ENCODE assay signal across 12 mouse cellular contexts in the genomic region with DNA sequence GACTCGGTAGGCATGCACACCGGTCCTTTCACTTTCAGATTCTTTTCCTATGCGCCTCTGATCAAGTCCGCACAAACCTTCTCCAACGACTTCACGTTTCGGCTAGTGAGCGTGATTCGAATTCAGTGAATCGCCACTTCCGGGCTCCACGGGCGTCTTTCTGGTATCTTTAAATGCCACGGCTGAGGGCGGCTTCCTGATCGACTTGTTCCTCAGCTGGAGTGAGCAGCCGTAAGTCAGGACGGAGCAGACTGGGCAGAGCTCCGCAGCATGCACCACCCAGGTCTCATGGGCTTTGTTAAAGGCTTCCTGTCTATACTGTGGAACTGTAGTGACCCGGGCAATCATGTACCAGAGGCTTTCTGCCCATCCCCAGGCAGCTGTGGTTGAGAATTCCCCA. TPM values are rescaled to one million over a fixed set of nuclear protein-coding genes. Genes with fewer than 3 reads are reported as not detected.
DNase-seq lines count a peak whose midpoint lies in the region; ATAC-seq and TF ChIP-seq lines count a peak whose summit lies in the region.
"Had no signal": no experiment of that assay in that cellular context is flagged by ENCODE, and none has a peak within 500 bp of the region (broad histone marks: within the 10 kb centered on the region; RNA-seq: fewer than 3 reads in every experiment).

No protein-coding gene starts in this region.

- H3K4me1 ChIP-seq in kidney, embryonic 15.5 days, result no peaks in the 10 kb centered on the region
- H3K4me1 ChIP-seq in bone marrow macrophage, adult 2 months (ENCODE audit: control insufficient read depth, insufficient read depth, low read length), result peaks cover 2% of the 10 kb centered on the region; the same call in 1 of the 2 replicates
- H3K4me1 ChIP-seq in forebrain, embryonic 13.5 days, result 0 out of 2 replicates have a peak, but pooled peaks cover 3% of the 10 kb centered on the region

- no peaks in the 10 kb centered on the region; the same call in 1 of the 2 replicates for H3K9me3 ChIP-seq in kidney, embryonic 15.5 days (replicated peaks)
- peaks cover 8% of the 10 kb centered on the region; the same call in 1 of the 2 replicates for H3K9me3 ChIP-seq in forebrain, embryonic 13.5 days (replicated peaks)

- no peak overlapping the region for H3K4me3 ChIP-seq in kidney, embryonic 15.5 days (replicated peaks)
- peak overlapping the region; percentile 45 for H3K4me3 ChIP-seq in bone marrow macrophage, adult 2 months (ENCODE audit: insufficient read depth, low read length)
- no peak overlapping the region for H3K4me3 ChIP-seq in forebrain, embryonic 13.5 days

- WGBS in kidney, embryonic 15.5 days, result 86% methylated on average over 20 of the region's 20 CpGs
- 94% methylated on average over 20 of the region's 20 CpGs for WGBS in forebrain, embryonic 13.5 days

- no peak for ATAC-seq in kidney, embryonic 15.5 days (replicated peaks; ENCODE audit: low FRiP score)
- no peak for ATAC-seq in cerebellum, adult (ENCODE audit: insufficient number of reproducible peaks, low FRiP score, low TSS enrichment)
- ATAC-seq in forebrain, embryonic 13.5 days, result no peak
- ATAC-seq: forebrain, embryonic 14.5 days; intestine, embryonic 16.5 days; Patski had no signal

- no peak overlapping the region for H3K9ac ChIP-seq in kidney, embryonic 15.5 days
- H3K9ac ChIP-seq in forebrain, embryonic 13.5 days, result no peak overlapping the region

- H3K36me3 ChIP-seq in kidney, embryonic 15.5 days, result no peaks in the 10 kb centered on the region
- H3K36me3 ChIP-seq in forebrain, embryonic 13.5 days (ENCODE audit: poor library complexity, severe bottlenecking), result no peaks in the 10 kb centered on the region

- TF ChIP-seq CTCF in bone marrow macrophage, adult 2 months (IDR thresholded peaks at IDR 0.05; ENCODE audit: low read depth, low read length), result no peak

- DNase-seq in kidney, postnatal 10 days, result peak; percentile 14
- DNase-seq in lung, postnatal 10 days, result peak; percentile 54
- DNase-seq in thymus, postnatal 14 days, result peak; percentile 52
- no peak for DNase-seq in cerebellum, adult 18-20 months
- DNase-seq: cerebellum, adult 11-12 months had no signal

- H3K4me2 ChIP-seq in kidney, embryonic 15.5 days, result no peak overlapping the region
- no peak overlapping the region for H3K4me2 ChIP-seq in forebrain, embryonic 13.5 days

- no peak for TF ChIP-seq POLR2A in bone marrow macrophage, adult 2 months (IDR thresholded peaks at IDR 0.05; ENCODE audit: borderline replicate concordance, low read depth, low read length)

- no peak overlapping the region for H3K27ac ChIP-seq in kidney, embryonic 15.5 days
- H3K27ac ChIP-seq in bone marrow macrophage, adult 2 months (ENCODE audit: insufficient read depth, low read depth, low read length), result no peak overlapping the region
- H3K27ac ChIP-seq in forebrain, embryonic 13.5 days, result no peak overlapping the region

- H3K27me3 ChIP-seq in kidney, embryonic 15.5 days, result no peaks in the 10 kb centered on the region
- H3K27me3 ChIP-seq in forebrain, embryonic 13.5 days, result no peaks in the 10 kb centered on the region
- H3K27me3 ChIP-seq: Patski had no signal

RNA-seq across cellular contexts. Expression of a gene that starts 23.5 kb away (rescaled TPM):
- polyA plus RNA-seq in kidney, embryonic 15.5 days (2015; fragmentation: Nextera tagmentation; extraction: Ambion mirVana), result 1.6 and 3.5 TPM in 2 replicates
- 2.4 and 3.8 TPM in 2 replicates for polyA plus RNA-seq in bone marrow macrophage, adult 2 months (2012; ENCODE audit: insufficient read depth, insufficient read length, missing spikeins)
- 0.37 and 0.96 TPM in 2 replicates for polyA plus RNA-seq in forebrain, embryonic 13.5 days (2015; fragmentation: Nextera tagmentation; extraction: Ambion mirVana)
- polyA plus RNA-seq: forebrain, embryonic 14.5 days had no signal

Comparison
In these comparisons a context has a peak if more than half of its experiments do, and no peak if none do; other contexts are left out.
1. DNase-seq: peak in kidney, postnatal 10 days (single experiment), lung, postnatal 10 days (single experiment) and thymus, postnatal 14 days (single experiment); none in cerebellum, adult 18-20 months (0 of 2).